Mouse (Mus musculus): Measurements from ENCODE around the gene Filip1l. TPM values are rescaled to one million over a fixed set of nuclear protein-coding genes. Genes with fewer than 3 reads are reported as not detected.

Gene Filip1l
- polyA plus RNA-seq, 1 experiment from 2014 or later, result 32.6 TPM

- WGBS, result 91% methylated on average over 8 of the region's 8 CpGs
- no peak for ATAC-seq (ENCODE audit: low read depth)
- Histone ChIP-seq H3K9me3 (ENCODE audit: control insufficient read depth, low read length) (no peaks in the 10 kb centered on the region), H3K4me3 (ENCODE audit: low read length) (no peak overlapping the region), H3K9ac (ENCODE audit: low read length) (no peak overlapping the region), H3K4me2 (ENCODE audit: low read depth, low read length) (no peak overlapping the region), H3K27me3 (ENCODE audit: control insufficient read depth, insufficient read depth, low read depth, low read length) (no peaks in the 10 kb centered on the region), H3K4me1 (replicated peaks; ENCODE audit: control insufficient read depth, insufficient read depth, low read length) (no peaks in the 10 kb centered on the region; the same call in 1 of the 2 replicates), H3K36me3 (ENCODE audit: control insufficient read depth, insufficient read depth, low read length) (no peaks in the 10 kb centered on the region), H3K27ac (ENCODE audit: low read length) (no peak overlapping the region)
Measured at GRCm38 (mm10) chr16:57490691-57491090, 137.8 kb downstream of the Filip1l start.

GRCm38 (mm10) chr16:57491853-57492252, 139.0 kb downstream of the Filip1l start:
- Histone ChIP-seq H3K36me3 (ENCODE audit: control insufficient read depth, insufficient read depth, low read length) (no peaks in the 10 kb centered on the region), H3K9ac (ENCODE audit: low read length) (no peak overlapping the region), H3K4me1 (replicated peaks; ENCODE audit: control insufficient read depth, insufficient read depth, low read length) (peaks cover 4% of the 10 kb centered on the region), H3K4me2 (ENCODE audit: low read depth, low read length) (no peak overlapping the region), H3K4me3 (ENCODE audit: low read length) (no peak overlapping the region), H3K27ac (ENCODE audit: low read length) (no peak overlapping the region), H3K27me3 (ENCODE audit: control insufficient read depth, insufficient read depth, low read depth, low read length) (no peaks in the 10 kb centered on the region), H3K9me3 (ENCODE audit: control insufficient read depth, low read length) (no peaks in the 10 kb centered on the region)
- WGBS, result 70% methylated on average over 4 of the region's 4 CpGs
- no peak for ATAC-seq (ENCODE audit: low read depth)

- WGBS, result 46% methylated on average over 10 of the region's 10 CpGs
- H3K9me3 ChIP-seq (ENCODE audit: control insufficient read depth, low read length), result no peaks in the 10 kb centered on the region
- ATAC-seq (ENCODE audit: low read depth), result peak; percentile 36; the same call in 1 of the 2 replicates
- no peaks in the 10 kb centered on the region for H3K36me3 ChIP-seq (ENCODE audit: control insufficient read depth, insufficient read depth, low read length)
- peak overlapping the region; percentile 35; the same call in 1 of the 2 replicates for H3K27ac ChIP-seq (ENCODE audit: low read length)
- H3K9ac ChIP-seq (ENCODE audit: low read length), result no peak overlapping the region
- H3K4me2 ChIP-seq (ENCODE audit: low read depth, low read length), result 0 out of 2 replicates have a peak overlapping the region, but pooled peaks have one; percentile 4
- H3K27me3 ChIP-seq (ENCODE audit: control insufficient read depth, insufficient read depth, low read depth, low read length), result no peaks in the 10 kb centered on the region
- peaks cover 7% of the 10 kb centered on the region for H3K4me1 ChIP-seq (replicated peaks; ENCODE audit: control insufficient read depth, insufficient read depth, low read length)
- H3K4me3 ChIP-seq (ENCODE audit: low read length), result no peak overlapping the region
Measured at GRCm38 (mm10) chr16:57495476-57496203, 142.7 kb downstream of the Filip1l start.

GRCm38 (mm10) chr16:57496437-57497173, 143.7 kb downstream of the Filip1l start:
- H3K4me2 ChIP-seq (ENCODE audit: low read depth, low read length), result no peak overlapping the region
- H3K9me3 ChIP-seq (ENCODE audit: control insufficient read depth, low read length), result no peaks in the 10 kb centered on the region
- ATAC-seq (ENCODE audit: low read depth), result peak; percentile 60
- H3K36me3 ChIP-seq (ENCODE audit: control insufficient read depth, insufficient read depth, low read length), result no peaks in the 10 kb centered on the region
- H3K4me1 ChIP-seq (replicated peaks; ENCODE audit: control insufficient read depth, insufficient read depth, low read length), result peaks cover 7% of the 10 kb centered on the region
- no peak overlapping the region for H3K4me3 ChIP-seq (ENCODE audit: low read length)
- H3K27ac ChIP-seq (ENCODE audit: low read length), result peak overlapping the region; percentile 35; the same call in 1 of the 2 replicates
- WGBS, result 37% methylated on average over 10 of the region's 10 CpGs
- no peak overlapping the region for H3K9ac ChIP-seq (ENCODE audit: low read length)
- H3K27me3 ChIP-seq (ENCODE audit: control insufficient read depth, insufficient read depth, low read depth, low read length), result no peaks in the 10 kb centered on the region

GRCm38 (mm10) chr16:57500851-57501250, 148.0 kb downstream of the Filip1l start:
- WGBS, result 51% methylated on average over 3 of the region's 3 CpGs
- no peak for ATAC-seq (ENCODE audit: low read depth)
- Histone ChIP-seq H3K4me2 (ENCODE audit: low read depth, low read length) (no peak overlapping the region), H3K36me3 (ENCODE audit: control insufficient read depth, insufficient read depth, low read length) (no peaks in the 10 kb centered on the region), H3K9ac (ENCODE audit: low read length) (no peak overlapping the region), H3K27me3 (ENCODE audit: control insufficient read depth, insufficient read depth, low read depth, low read length) (no peaks in the 10 kb centered on the region), H3K9me3 (ENCODE audit: control insufficient read depth, low read length) (no peaks in the 10 kb centered on the region), H3K27ac (ENCODE audit: low read length) (no peak overlapping the region), H3K4me3 (ENCODE audit: low read length) (no peak overlapping the region), H3K4me1 (replicated peaks; ENCODE audit: control insufficient read depth, insufficient read depth, low read length) (peaks cover 9% of the 10 kb centered on the region)

- H3K27ac ChIP-seq (ENCODE audit: low read length), result no peak overlapping the region
Measured at GRCm38 (mm10) chr16:57502230-57502629, 149.3 kb downstream of the Filip1l start.

GRCm38 (mm10) chr16:57502761-57503160, 149.9 kb downstream of the Filip1l start:
- ATAC-seq (ENCODE audit: low read depth), result no peak

More at GRCm38 (mm10) chr16:57502230-57502629, 149.3 kb downstream of the Filip1l start:
- peaks cover 5% of the 10 kb centered on the region for H3K4me1 ChIP-seq (replicated peaks; ENCODE audit: control insufficient read depth, insufficient read depth, low read length)
- no peak overlapping the region for H3K9ac ChIP-seq (ENCODE audit: low read length)
- 56% methylated on average over 2 of the region's 2 CpGs for WGBS
- H3K4me2 ChIP-seq (ENCODE audit: low read depth, low read length), result no peak overlapping the region
- ATAC-seq (ENCODE audit: low read depth), result no peak
- no peaks in the 10 kb centered on the region for H3K9me3 ChIP-seq (ENCODE audit: control insufficient read depth, low read length)
- no peaks in the 10 kb centered on the region for H3K27me3 ChIP-seq (ENCODE audit: control insufficient read depth, insufficient read depth, low read depth, low read length)
- no peaks in the 10 kb centered on the region for H3K36me3 ChIP-seq (ENCODE audit: control insufficient read depth, insufficient read depth, low read length)
- H3K4me3 ChIP-seq (ENCODE audit: low read length), result no peak overlapping the region

GRCm38 (mm10) chr16:57504728-57505127, 151.8 kb downstream of the Filip1l start:
- Histone ChIP-seq H3K4me2 (ENCODE audit: low read depth, low read length) (no peak overlapping the region), H3K27ac (ENCODE audit: low read length) (no peak overlapping the region), H3K4me1 (replicated peaks; ENCODE audit: control insufficient read depth, insufficient read depth, low read length) (peaks cover 5% of the 10 kb centered on the region), H3K9me3 (ENCODE audit: control insufficient read depth, low read length) (no peaks in the 10 kb centered on the region), H3K4me3 (ENCODE audit: low read length) (no peak overlapping the region), H3K36me3 (ENCODE audit: control insufficient read depth, insufficient read depth, low read length) (no peaks in the 10 kb centered on the region), H3K27me3 (ENCODE audit: control insufficient read depth, insufficient read depth, low read depth, low read length) (no peaks in the 10 kb centered on the region), H3K9ac (ENCODE audit: low read length) (no peak overlapping the region)
- WGBS, result 73% methylated on average over 4 of the region's 4 CpGs
- no peak for ATAC-seq (ENCODE audit: low read depth)

More at GRCm38 (mm10) chr16:57502761-57503160, 149.9 kb downstream of the Filip1l start:
- no peak overlapping the region for H3K9ac ChIP-seq (ENCODE audit: low read length)
- no peak overlapping the region for H3K27ac ChIP-seq (ENCODE audit: low read length)
- no peak overlapping the region for H3K4me3 ChIP-seq (ENCODE audit: low read length)
- 62% methylated on average over 5 of the region's 5 CpGs for WGBS
- no peaks in the 10 kb centered on the region for H3K9me3 ChIP-seq (ENCODE audit: control insufficient read depth, low read length)
- no peaks in the 10 kb centered on the region for H3K36me3 ChIP-seq (ENCODE audit: control insufficient read depth, insufficient read depth, low read length)
- H3K27me3 ChIP-seq (ENCODE audit: control insufficient read depth, insufficient read depth, low read depth, low read length), result no peaks in the 10 kb centered on the region
- H3K4me1 ChIP-seq (replicated peaks; ENCODE audit: control insufficient read depth, insufficient read depth, low read length), result peaks cover 5% of the 10 kb centered on the region
- H3K4me2 ChIP-seq (ENCODE audit: low read depth, low read length), result no peak overlapping the region

GRCm38 (mm10) chr16:57506133-57506532, 153.2 kb downstream of the Filip1l start:
- ATAC-seq (ENCODE audit: low read depth), result peak; percentile 94
- WGBS, result 37% methylated on average over 6 of the region's 6 CpGs
- no peak overlapping the region for H3K27ac ChIP-seq (ENCODE audit: low read length)

More at GRCm38 (mm10) chr16:57506133-57506532, 153.2 kb downstream of the Filip1l start:
- H3K4me2 ChIP-seq (ENCODE audit: low read depth, low read length), result no peak overlapping the region; the same call in 1 of the 2 replicates
- no peaks in the 10 kb centered on the region for H3K36me3 ChIP-seq (ENCODE audit: control insufficient read depth, insufficient read depth, low read length)
- no peaks in the 10 kb centered on the region for H3K27me3 ChIP-seq (ENCODE audit: control insufficient read depth, insufficient read depth, low read depth, low read length)
- H3K4me3 ChIP-seq (ENCODE audit: low read length), result no peak overlapping the region
- H3K9me3 ChIP-seq (ENCODE audit: control insufficient read depth, low read length), result no peaks in the 10 kb centered on the region
- peaks cover 5% of the 10 kb centered on the region for H3K4me1 ChIP-seq (replicated peaks; ENCODE audit: control insufficient read depth, insufficient read depth, low read length)
- no peak overlapping the region for H3K9ac ChIP-seq (ENCODE audit: low read length)
